Mouse (Mus musculus) neural tube, embryonic 12.5 days (tissue): ENCODE results near the gene Syt7. TPM values are rescaled to one million over a fixed set of nuclear protein-coding genes. Genes with fewer than 3 reads are reported as not detected.

Experiments
- ATAC-seq: fragments of 200-750 bp; cut with Nextera tagmentation; 2 replicates; pipeline ENCODE4 v1.8.0; 2017; ENCODE audit warnings: low read depth, mild to moderate bottlenecking, moderate TSS enrichment, moderate library complexity; ENCODE audit not compliant: low FRiP score
- H3K27ac ChIP-seq: fragments of 300-500 bp; sonication (generic); 2 replicates; pipeline ENCODE4 v1.5.1; 2016
- H3K27me3 ChIP-seq: fragments of 300-500 bp; sonication (generic); replicated peaks from 2 replicates; pipeline ENCODE4 v1.6.1; 2016; ENCODE audit warnings: mild to moderate bottlenecking
- H3K36me3 ChIP-seq: fragments of 300-500 bp; sonication (generic); 2 replicates; pipeline ENCODE4 v1.6.1; 2016; ENCODE audit warnings: mild to moderate bottlenecking
- H3K4me1 ChIP-seq: fragments of 300-500 bp; sonication (generic); 2 replicates; pipeline ENCODE4 v1.6.1; 2016
- H3K4me2 ChIP-seq: fragments of 300-500 bp; sonication (generic); replicated peaks from 2 replicates; pipeline ENCODE4 v1.6.1; 2016; ENCODE audit warnings: mild to moderate bottlenecking
- H3K4me3 ChIP-seq: fragments of 300-500 bp; sonication (generic); 2 replicates; pipeline ENCODE4 v1.5.1; 2016
- H3K9ac ChIP-seq: fragments of 300-500 bp; sonication (generic); 2 replicates; pipeline ENCODE4 v1.6.1; 2016; ENCODE audit warnings: mild to moderate bottlenecking
- H3K9me3 ChIP-seq: fragments of 300-500 bp; sonication (generic); 2 replicates; pipeline ENCODE4 v1.6.1; 2016; ENCODE audit warnings: mild to moderate bottlenecking
- WGBS: fragments of 180-500 bp; shearing (Covaris S2); methylation state at CpG from one replicate; pipeline ENCODE4 v1.1.7; 2016; 5-methylcytosine and 5-hydroxymethylcytosine counted together
- polyA plus RNA-seq: library from polyadenylated mRNA; unstranded; fragments of >200 nt; fragmentation: Nextera tagmentation; extraction: Ambion mirVana; gene quantifications from 2 replicates; pipeline ENCODE4 v1.2.1, GENCODE M21; 2016

Syt7 gene
- polyA plus RNA-seq, 1 experiment from 2014 or later: 4.8 TPM

GRCm38 (mm10) chr19:10390099-10390680, 1.3 kb downstream of the Syt7 start:
- H3K9ac ChIP-seq: peak overlapping the region; percentile 77
- H3K27ac ChIP-seq: no peak overlapping the region
- no peak for ATAC-seq
- peak overlapping the region; percentile 89 for H3K4me2 ChIP-seq
- H3K4me1 ChIP-seq: peaks cover 31% of the 10 kb centered on the region
- no peaks in the 10 kb centered on the region for H3K36me3 ChIP-seq
- H3K27me3 ChIP-seq: peaks cover 28% of the 10 kb centered on the region
- whole genome bisulfite sequencing: 19% methylated on average over 12 of the region's 12 CpGs
- peak overlapping the region; percentile 73 for H3K4me3 ChIP-seq
- H3K9me3 ChIP-seq: no peaks in the 10 kb centered on the region

GRCm38 (mm10) chr19:10391028-10391427, 2.1 kb downstream of the Syt7 start:
- WGBS: 86% methylated on average over 7 of the region's 7 CpGs
- Histone ChIP-seq H3K27me3 (peaks cover 28% of the 10 kb centered on the region), H3K4me1 (peaks cover 29% of the 10 kb centered on the region), H3K9me3 (no peaks in the 10 kb centered on the region), H3K9ac (no peak overlapping the region), H3K27ac (no peak overlapping the region), H3K4me3 (no peak overlapping the region), H3K4me2 (no peak overlapping the region), H3K36me3 (no peaks in the 10 kb centered on the region)
- ATAC-seq: no peak

- Histone ChIP-seq H3K27me3 (peaks cover 27% of the 10 kb centered on the region), H3K9me3 (no peaks in the 10 kb centered on the region), H3K4me1 (peaks cover 29% of the 10 kb centered on the region), H3K4me2 (no peak overlapping the region), H3K4me3 (no peak overlapping the region), H3K9ac (no peak overlapping the region), H3K27ac (no peak overlapping the region), H3K36me3 (no peaks in the 10 kb centered on the region)
- 35% methylated on average over 3 of the region's 3 CpGs for whole genome bisulfite sequencing
- ATAC-seq: no peak
Observed at GRCm38 (mm10) chr19:10391995-10392394, 3.1 kb downstream of the Syt7 start.

GRCm38 (mm10) chr19:10393471-10393870, 4.6 kb downstream of the Syt7 start:
- ATAC-seq: no peak
- no peaks in the 10 kb centered on the region for H3K36me3 ChIP-seq
- 91% methylated on average over 6 of the region's 6 CpGs for WGBS
- no peak overlapping the region for H3K4me3 ChIP-seq
- no peak overlapping the region for H3K9ac ChIP-seq
- no peaks in the 10 kb centered on the region for H3K9me3 ChIP-seq
- H3K4me2 ChIP-seq: no peak overlapping the region
- peaks cover 28% of the 10 kb centered on the region for H3K4me1 ChIP-seq
- no peak overlapping the region for H3K27ac ChIP-seq
- peaks cover 22% of the 10 kb centered on the region for H3K27me3 ChIP-seq

GRCm38 (mm10) chr19:10393874-10394500, 5.1 kb downstream of the Syt7 start:
- Histone ChIP-seq H3K4me1 (peaks cover 24% of the 10 kb centered on the region), H3K4me2 (no peak overlapping the region), H3K4me3 (no peak overlapping the region), H3K9me3 (no peaks in the 10 kb centered on the region), H3K27ac (no peak overlapping the region), H3K36me3 (no peaks in the 10 kb centered on the region), H3K9ac (no peak overlapping the region), H3K27me3 (peaks cover 22% of the 10 kb centered on the region)
- ATAC-seq: no peak
- WGBS: 74% methylated on average over 15 of the region's 15 CpGs

- Histone ChIP-seq H3K4me3 (no peak overlapping the region), H3K4me2 (no peak overlapping the region), H3K36me3 (no peaks in the 10 kb centered on the region), H3K27ac (0 out of 2 replicates have a peak overlapping the region, but pooled peaks have one; percentile 0), H3K4me1 (peaks cover 15% of the 10 kb centered on the region), H3K27me3 (peaks cover 16% of the 10 kb centered on the region), H3K9ac (no peak overlapping the region), H3K9me3 (no peaks in the 10 kb centered on the region)
- peak; percentile 79 for ATAC-seq
- WGBS: 14% methylated on average over 8 of the region's 8 CpGs
Observed at GRCm38 (mm10) chr19:10395174-10395573, 6.3 kb downstream of the Syt7 start.

GRCm38 (mm10) chr19:10396962-10397361, 8.1 kb downstream of the Syt7 start:
- no peaks in the 10 kb centered on the region for H3K9me3 ChIP-seq
- H3K4me1 ChIP-seq: peaks cover 10% of the 10 kb centered on the region; the same call in 1 of the 2 replicates
- H3K27ac ChIP-seq: no peak overlapping the region
- no peak for ATAC-seq
- WGBS: 71% methylated on average over 2 of the region's 2 CpGs
- no peak overlapping the region for H3K9ac ChIP-seq
- H3K36me3 ChIP-seq: no peaks in the 10 kb centered on the region
- no peak overlapping the region for H3K4me3 ChIP-seq
- H3K4me2 ChIP-seq: no peak overlapping the region
- peaks cover under 1% of the 10 kb centered on the region; the same call in 1 of the 2 replicates for H3K27me3 ChIP-seq

- Histone ChIP-seq H3K27ac (no peak overlapping the region), H3K36me3 (no peaks in the 10 kb centered on the region), H3K4me1 (peaks cover 10% of the 10 kb centered on the region; the same call in 1 of the 2 replicates), H3K9me3 (no peaks in the 10 kb centered on the region), H3K4me3 (no peak overlapping the region), H3K4me2 (no peak overlapping the region), H3K27me3 (no peaks in the 10 kb centered on the region), H3K9ac (no peak overlapping the region)
- WGBS: 48% methylated on average over 8 of the region's 8 CpGs
- no peak for ATAC-seq
Observed at GRCm38 (mm10) chr19:10397479-10398153, 8.7 kb downstream of the Syt7 start.

GRCm38 (mm10) chr19:10398296-10398695, 9.4 kb downstream of the Syt7 start:
- ATAC-seq: no peak
- H3K4me3 ChIP-seq: no peak overlapping the region
- no peaks in the 10 kb centered on the region for H3K9me3 ChIP-seq
- H3K4me1 ChIP-seq: peaks cover 10% of the 10 kb centered on the region; the same call in 1 of the 2 replicates
- no peak overlapping the region for H3K4me2 ChIP-seq
- 72% methylated on average over 6 of the region's 6 CpGs for WGBS
- H3K27ac ChIP-seq: no peak overlapping the region
- H3K36me3 ChIP-seq: no peaks in the 10 kb centered on the region
- no peak overlapping the region for H3K9ac ChIP-seq
- H3K27me3 ChIP-seq: no peaks in the 10 kb centered on the region

- Histone ChIP-seq H3K4me2 (no peak overlapping the region), H3K27me3 (no peaks in the 10 kb centered on the region), H3K27ac (no peak overlapping the region), H3K9ac (no peak overlapping the region), H3K4me3 (no peak overlapping the region), H3K36me3 (no peaks in the 10 kb centered on the region), H3K9me3 (no peaks in the 10 kb centered on the region), H3K4me1 (peaks cover 3% of the 10 kb centered on the region; the same call in 1 of the 2 replicates)
- 29% methylated on average over 16 of the region's 16 CpGs for WGBS
- peak; percentile 54; the same call in 1 of the 2 replicates for ATAC-seq
Observed at GRCm38 (mm10) chr19:10402771-10403494, 14.0 kb downstream of the Syt7 start.

- H3K9ac ChIP-seq: no peak overlapping the region
Observed at GRCm38 (mm10) chr19:10403593-10404380, 14.9 kb downstream of the Syt7 start.

More at GRCm38 (mm10) chr19:10403593-10404380, 14.9 kb downstream of the Syt7 start:
- no peak overlapping the region for H3K27ac ChIP-seq
- H3K4me3 ChIP-seq: no peak overlapping the region
- WGBS: 65% methylated on average over 10 of the region's 10 CpGs
- no peak overlapping the region for H3K4me2 ChIP-seq
- ATAC-seq: 0 out of 2 replicates have a peak, but pooled peaks have one; percentile 11
- H3K9me3 ChIP-seq: no peaks in the 10 kb centered on the region
- no peaks in the 10 kb centered on the region for H3K27me3 ChIP-seq
- peaks cover 6% of the 10 kb centered on the region for H3K4me1 ChIP-seq
- no peaks in the 10 kb centered on the region for H3K36me3 ChIP-seq
